Mouse (Mus musculus) gastrocnemius, postnatal 14 days (tissue): ENCODE results near the gene Atf5. TPM values are rescaled to one million over a fixed set of nuclear protein-coding genes. Genes with fewer than 3 reads are reported as not detected.

ENCODE experiments used
- DNase-seq: peaks from one replicate; pipeline ENCODE4 v3.0.0; 2021; ENCODE audit warnings: mixed read lengths
- intact Hi-C: fragments of 180-260 bp; cut with DNase I; formaldehyde crosslinking; loops from one replicate; pipeline ENCODE4 v1.15.1; 2025; ENCODE audit warnings: low total_unique reads
- total RNA-seq, 2 experiments: library from RNA; stranded (reverse); gene quantifications; 2 replicates each; pipeline ENCODE4 v1.2.3; 2021

Gene Atf5
- total RNA-seq, 2 experiments from 2014 or later, result 54.5 to 62.2 TPM

DNA sequence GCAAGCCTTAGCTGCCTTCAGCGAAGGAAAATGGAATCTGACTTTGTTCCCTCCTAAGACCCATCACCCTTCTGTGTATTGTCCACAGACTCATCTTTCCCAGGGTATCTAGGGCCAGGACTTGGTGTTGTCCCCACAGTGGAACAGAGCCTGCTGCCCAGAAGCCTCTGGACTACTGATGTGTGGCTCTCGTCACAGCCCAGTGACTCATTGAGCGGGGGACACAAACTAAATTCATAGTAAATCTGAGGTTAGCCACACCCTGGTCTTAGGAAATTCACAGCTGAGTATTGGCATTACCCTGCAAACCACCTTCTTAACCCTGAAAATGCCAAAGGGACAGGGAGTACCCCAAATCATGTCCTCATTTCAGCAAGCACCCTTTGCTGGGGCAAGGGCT, 10.3 kb upstream of the Atf5 start:
- intact Hi-C loops, result no loop called here
- no peak for DNase-seq

DNA sequence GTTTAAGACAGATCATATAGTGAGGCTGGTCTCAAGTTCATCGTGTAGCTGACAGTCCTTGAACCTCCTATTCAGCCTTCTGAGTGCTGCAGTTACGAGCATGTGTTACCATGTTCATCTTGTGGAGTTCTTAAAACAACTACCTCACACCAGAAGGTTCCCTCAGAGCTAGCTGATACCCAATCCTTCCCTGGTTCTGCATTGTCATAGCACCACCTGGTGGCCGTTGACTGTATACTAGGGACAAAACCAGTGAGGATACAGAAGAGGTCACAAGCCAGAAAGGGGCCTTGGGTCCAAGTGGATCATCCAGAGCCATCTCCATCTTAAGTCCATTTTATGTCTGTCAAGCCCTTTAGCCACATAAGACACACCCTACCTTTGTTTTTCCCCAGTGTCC, 8.4 kb upstream of the Atf5 start:
- intact Hi-C loops, result no loop called here

DNA sequence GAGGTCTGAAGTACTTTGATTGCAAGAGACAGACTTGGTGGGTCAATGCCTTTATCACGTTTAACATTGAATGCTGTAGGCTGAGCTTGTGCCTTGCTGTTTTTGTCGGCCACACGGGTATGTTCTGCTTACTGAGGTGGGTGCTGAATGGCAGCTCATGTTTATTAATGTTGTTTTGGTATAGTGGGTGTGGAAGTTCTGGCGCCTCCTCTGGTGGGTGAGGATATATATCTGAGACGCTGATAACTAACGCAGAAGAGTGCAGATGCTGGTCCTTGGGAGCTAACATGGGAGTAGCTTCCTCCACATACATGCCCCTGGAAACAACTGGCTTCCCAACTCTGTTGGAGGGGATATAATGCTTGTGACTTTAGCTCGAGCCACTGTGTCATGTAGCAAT, 7.0 kb upstream of the Atf5 start:
- peak; percentile 0 for DNase-seq
- intact Hi-C loops, result no loop called here

More for the DNA sequence above, 8.4 kb upstream of the Atf5 start:
- DNase-seq, result peak; percentile 80

DNA sequence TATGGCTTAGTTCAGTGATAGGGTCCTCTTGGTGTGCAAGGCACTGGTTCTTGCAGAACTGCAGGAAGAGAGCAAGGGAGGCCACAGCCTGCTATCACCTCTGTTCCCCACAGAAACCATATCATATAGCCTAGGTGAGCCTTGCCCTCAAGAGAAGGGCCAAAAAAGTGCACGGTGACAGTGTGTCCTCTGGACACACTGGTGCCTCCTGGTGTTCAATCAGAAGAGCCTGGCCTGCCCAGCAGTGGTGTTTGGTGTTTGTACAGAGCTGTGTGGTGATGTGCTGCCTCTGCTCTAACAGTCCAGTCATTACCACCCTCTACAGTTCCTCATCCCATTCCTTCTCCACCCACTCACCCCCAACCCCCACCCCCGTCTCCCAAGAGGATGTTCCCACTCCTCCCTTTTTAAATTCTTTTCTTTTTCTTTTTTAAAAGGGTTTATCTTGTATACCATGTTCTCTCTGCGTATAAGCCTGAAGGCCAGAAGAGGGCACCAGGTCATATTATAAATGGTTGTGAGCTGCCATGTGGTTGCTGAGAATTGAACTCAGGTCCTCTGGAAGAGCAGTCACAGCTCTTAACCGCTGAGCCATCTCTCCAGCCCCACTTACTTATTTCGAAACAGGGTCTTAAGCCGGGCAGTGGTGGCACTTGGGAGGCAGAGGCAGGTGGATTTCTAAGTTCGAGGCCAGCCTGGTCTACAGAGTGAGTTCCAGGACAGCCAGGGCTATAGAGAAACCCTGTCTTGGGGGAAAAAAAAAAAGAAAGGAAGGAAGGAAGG, 5.4 kb upstream of the Atf5 start:
- no peak for DNase-seq
- intact Hi-C loops, result no loop called here

GRCm38 (mm10) chr7:44820525-44820924, 4.1 kb upstream of the Atf5 start:
- DNase-seq, result no peak

DNA sequence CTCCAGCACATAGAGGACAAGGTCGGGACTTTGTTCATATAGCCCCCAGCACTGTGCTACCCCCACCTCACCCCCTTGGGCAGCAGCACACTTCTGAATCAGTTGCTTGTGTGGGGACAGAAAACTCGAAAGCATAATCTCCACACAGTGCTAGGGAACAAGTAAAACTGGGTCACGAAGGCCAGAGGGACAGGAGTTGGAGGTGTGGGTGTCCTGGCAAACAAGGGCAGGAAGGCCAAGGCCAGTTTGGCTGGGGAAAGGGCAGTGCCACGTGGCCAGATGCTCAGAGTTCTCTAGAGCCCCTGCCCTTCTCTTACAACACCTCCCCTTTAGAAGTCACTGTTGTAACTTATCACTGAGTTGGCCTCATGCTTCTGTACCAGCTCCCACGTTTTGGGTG, 3.4 kb upstream of the Atf5 start:
- no peak for DNase-seq
- intact Hi-C loops, result loop anchor here (10.0 kb wide), 1 partner anchor 55 kb away; no protein-coding TSS in a partner anchor

More at GRCm38 (mm10) chr7:44820525-44820924, 4.1 kb upstream of the Atf5 start:
- intact Hi-C loops, result no loop called here

- intact Hi-C loops, result loop anchor here (10.0 kb wide), 1 partner anchor 55 kb away; no protein-coding TSS in a partner anchor
Observed at GRCm38 (mm10) chr7:44819391-44819790, 2.9 kb upstream of the Atf5 start.

GRCm38 (mm10) chr7:44818751-44819235, 2.3 kb upstream of the Atf5 start:
- DNase-seq, result peak; percentile 69
- intact Hi-C loops, result loop anchor here (10.0 kb wide), 1 partner anchor 54 kb away; no protein-coding TSS in a partner anchor

More at GRCm38 (mm10) chr7:44819391-44819790, 2.9 kb upstream of the Atf5 start:
- DNase-seq, result no peak

DNA sequence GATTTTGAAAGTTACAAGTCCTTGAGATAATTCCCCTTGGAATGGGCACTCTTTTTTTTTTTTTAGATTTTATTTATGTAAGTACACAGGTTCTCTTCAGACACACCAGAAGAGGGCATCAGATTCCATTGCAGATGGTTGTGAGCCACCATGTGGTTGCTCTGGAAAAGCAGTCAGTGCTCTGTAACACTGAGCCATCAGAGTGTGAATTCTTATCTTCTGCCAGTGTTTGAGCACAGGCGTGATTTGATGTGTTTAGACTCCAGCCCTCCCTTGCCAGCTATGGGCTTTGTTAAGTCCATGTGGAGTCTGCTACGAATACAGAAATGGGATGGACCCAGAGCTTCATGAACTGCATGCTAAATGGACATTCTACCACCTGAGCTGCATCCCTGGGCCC, 1.7 kb upstream of the Atf5 start:
- intact Hi-C loops, result loop anchor here (10.0 kb wide), 1 partner anchor 53 kb away; no protein-coding TSS in a partner anchor
- DNase-seq, result no peak

- intact Hi-C loops, result loop anchor here (10.0 kb wide), 1 partner anchor 53 kb away; no protein-coding TSS in a partner anchor
- no peak for DNase-seq
Observed at GRCm38 (mm10) chr7:44817441-44817840, 983 bp upstream of the Atf5 start.

DNA sequence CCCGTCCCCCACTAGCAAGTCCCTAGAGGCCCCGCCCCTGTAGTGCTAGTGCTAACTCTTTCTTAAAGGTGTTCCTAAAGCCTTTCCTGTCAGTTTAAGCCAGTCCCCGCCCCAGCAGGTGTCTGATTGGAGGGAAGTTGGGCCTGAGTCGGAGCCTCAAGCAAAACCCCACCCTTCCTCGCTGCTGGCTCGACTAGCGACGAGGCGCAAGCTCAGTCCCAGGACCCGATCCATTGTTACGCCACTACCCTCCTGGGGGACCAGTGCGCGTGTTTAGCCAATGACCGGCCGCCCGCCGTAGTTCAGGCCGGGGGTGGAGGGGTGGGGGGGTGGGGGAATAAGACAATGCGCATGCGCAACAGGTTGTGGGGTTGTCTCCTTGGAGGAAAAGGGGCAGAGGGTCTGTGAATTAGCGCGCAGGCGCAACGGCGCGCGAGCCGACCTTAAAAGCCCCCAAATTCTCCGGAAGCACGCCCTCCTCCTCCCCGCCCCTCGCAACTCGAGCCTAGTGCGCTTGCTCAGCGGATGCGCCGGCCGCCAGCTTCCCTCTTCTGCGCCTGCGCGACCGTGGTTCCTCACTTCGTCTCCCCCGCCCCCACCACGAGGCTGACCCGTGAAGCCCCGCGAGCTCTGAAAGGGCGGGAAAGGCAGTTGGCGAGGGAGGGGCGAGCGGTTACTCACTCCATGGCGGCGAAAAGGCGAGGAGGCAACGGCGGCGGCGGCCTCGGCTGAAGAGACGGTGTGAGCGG, 563 bp downstream of the Atf5 start, which contains the start of the genes Nup62 and Il4i1:
Gene Nup62 (plus strand): TSS at position 368 of the 749 bp plus-strand sequence.
Gene Il4i1 (plus strand): TSS at position 667 of the 749 bp plus-strand sequence.
- DNase-seq, result peak; percentile 99

GRCm38 (mm10) chr7:44814952-44815553, 1.4 kb downstream of the Atf5 start:
- intact Hi-C loops, result loop anchor here (10.0 kb wide), 1 partner anchor 50 kb away; no protein-coding TSS in a partner anchor
- DNase-seq, result no peak

More for the DNA sequence above, 563 bp downstream of the Atf5 start, which contains the start of the genes Nup62 and Il4i1:
- intact Hi-C loops, result loop anchor here (10.0 kb wide), 1 partner anchor 51 kb away; no protein-coding TSS in a partner anchor

DNA sequence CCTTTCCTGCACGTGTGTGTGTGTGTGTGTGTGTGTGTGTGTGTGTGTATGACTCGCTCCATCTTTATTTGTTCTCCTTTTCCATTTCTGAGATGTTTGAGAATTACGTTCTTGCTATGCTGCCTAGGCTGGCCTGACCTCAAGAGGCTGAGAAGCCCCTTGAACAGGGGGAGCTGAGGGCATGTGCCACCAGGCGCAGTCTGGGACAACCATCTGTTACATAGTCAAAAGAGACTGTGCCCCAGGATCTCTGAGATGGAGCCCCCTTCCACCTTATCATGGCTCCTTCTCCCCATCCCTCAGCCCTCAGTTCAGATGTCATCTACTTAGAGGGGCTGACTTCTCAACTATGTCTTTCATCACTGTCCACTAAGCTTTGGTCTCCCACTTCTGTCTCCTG, 2.0 kb downstream of the Atf5 start:
- intact Hi-C loops, result loop anchor here (10.0 kb wide), 1 partner anchor 50 kb away; no protein-coding TSS in a partner anchor
- no peak for DNase-seq

GRCm38 (mm10) chr7:44813985-44814384, 2.5 kb downstream of the Atf5 start:
- no peak for DNase-seq
- intact Hi-C loops, result loop anchor here (10.0 kb wide), 1 partner anchor 49 kb away; no protein-coding TSS in a partner anchor

DNA sequence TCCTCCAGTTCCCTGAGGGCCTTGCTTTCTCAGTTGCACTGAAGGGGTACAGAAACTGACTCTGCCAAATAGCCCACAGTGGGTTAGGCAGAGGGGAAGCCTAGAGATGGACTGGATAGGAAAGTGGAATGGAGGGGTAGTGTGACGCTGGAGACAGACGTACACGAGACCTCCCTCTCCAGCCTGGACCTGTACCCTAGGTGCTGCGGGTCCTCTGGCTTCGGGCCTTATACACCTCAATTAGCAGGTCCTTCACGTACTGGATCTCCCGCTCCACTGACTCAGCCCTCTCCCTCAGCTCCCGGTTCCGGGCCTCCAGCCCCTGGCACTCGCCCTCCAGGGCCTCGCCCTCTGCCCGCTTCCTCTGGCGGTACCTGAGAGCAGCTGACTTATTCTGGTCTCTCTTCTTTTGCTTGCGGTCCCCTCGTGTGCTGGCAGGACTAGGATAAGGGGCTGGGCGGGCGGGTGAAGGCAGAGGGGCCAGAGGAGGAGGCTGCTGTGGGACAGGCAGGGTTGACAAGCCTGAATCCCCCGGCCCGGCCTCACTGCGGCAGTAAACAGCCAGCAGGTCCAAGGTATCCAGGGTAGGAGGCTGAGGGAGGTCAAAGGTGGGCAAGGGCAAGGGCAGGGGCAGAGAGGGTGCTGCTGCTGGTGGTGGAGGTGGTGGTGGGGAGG, 3.7 kb downstream of the Atf5 start:
- intact Hi-C loops, result loop anchor here (10.0 kb wide), 1 partner anchor 48 kb away; no protein-coding TSS in a partner anchor
- DNase-seq, result no peak

DNA sequence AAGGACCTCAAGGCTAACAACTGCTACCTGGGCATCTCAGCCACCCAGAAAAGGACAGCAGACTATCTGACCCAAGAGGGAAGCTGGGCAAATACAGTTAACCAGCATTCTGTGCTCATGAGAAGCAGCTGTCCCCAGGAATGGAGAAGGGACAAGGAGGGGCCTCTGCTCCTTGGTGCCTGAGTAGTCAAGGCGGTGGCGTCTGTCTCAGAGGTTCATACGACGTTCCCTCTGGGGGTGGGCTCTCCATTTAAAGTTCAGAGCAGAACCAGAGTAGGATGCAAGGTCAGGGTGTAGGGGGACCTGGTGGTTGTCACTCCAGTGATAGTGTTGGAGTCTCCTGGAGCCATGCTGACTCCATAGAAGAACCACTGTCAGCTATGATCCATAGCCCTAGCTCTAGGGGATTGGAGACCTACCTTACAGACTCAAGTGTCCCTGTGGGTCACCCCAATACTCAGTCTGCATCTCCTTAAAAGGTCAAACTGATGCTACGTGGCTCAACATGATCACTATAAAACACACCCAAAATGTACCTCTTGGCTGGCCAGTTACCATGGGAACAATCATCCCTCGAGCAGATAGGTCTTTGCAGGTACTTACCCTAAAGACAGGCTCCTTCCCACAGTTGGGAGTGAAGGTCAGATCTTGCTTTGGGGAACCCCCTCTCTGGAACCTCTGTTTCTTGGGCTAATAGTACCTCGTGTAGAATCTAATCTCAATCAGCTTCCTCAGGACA, 5.5 kb downstream of the Atf5 start:
- intact Hi-C loops, result loop anchor here (10.0 kb wide), 1 partner anchor 46 kb away; no protein-coding TSS in a partner anchor
- no peak for DNase-seq

DNA sequence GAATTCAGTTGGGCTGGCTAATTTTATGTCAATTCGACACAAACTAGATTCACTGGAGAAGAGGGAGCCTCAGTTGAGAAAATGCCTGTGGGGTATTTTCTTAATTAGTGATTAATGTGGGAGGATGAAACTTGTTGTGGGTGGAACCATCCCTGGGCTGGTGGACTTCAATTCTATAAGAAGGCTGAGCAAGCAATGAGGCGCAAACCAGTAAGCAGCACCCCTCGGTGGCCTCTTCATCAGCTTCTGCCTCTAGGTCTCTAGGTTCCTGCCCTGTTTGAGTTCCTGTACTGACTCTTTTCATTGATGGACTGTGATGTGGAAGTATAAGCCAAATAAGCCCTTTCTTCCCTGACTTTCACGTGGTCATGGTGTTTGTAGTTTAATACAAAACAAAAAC, 6.1 kb downstream of the Atf5 start:
- DNase-seq, result no peak
- intact Hi-C loops, result loop anchor here (10.0 kb wide), 1 partner anchor 46 kb away; no protein-coding TSS in a partner anchor

- intact Hi-C loops, result no loop called here
- no peak for DNase-seq
Observed at GRCm38 (mm10) chr7:44809466-44809865, 7.0 kb downstream of the Atf5 start.
